ENCODE assay signal across 8 mouse cellular contexts in the genomic region with DNA sequence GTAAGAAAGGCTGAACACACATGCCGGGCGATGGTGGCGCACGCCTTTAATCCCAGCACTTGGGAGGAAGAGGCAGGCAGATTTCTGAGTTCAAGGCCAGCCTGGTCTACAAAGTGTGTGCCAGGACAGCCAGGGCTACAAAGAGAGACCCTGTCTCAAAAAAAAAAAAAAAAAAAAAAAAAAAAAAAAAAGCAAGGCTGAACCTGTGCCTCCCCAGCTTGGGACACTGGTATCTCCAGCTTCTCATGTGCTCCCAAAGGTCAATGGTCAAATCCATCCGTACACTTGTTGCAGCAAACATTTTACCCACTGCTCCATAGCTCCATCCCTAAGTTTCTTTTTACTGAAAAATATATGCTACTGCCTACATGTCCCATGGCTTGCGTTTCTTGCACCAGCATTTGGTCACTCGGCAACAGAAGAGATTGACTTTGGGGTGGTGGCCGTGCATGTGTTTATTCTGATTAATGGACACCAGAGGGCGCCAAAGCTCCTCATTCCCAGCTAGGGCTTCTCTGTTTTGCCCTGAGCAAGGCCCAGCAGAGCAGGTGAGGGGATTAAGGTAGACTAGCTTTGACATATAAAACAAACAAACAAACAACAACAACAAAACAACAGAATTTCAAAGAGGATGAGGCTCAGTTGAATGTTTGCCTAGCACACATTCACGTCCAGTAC. TPM values are rescaled to one million over a fixed set of nuclear protein-coding genes. Genes with fewer than 3 reads are reported as not detected.
DNase-seq lines count a peak whose midpoint lies in the region; ATAC-seq and TF ChIP-seq lines count a peak whose summit lies in the region.

No protein-coding gene starts in this region.

- peak; percentile 71; the same call in 1 of the 2 replicates for ATAC-seq in frontal cortex, adult (ENCODE audit: low TSS enrichment)
- peak; percentile 76 for ATAC-seq in megakaryocyte-erythroid progenitor cell, adult 5-6 weeks (replicated peaks; ENCODE audit: low FRiP score, low TSS enrichment, poor library complexity, severe bottlenecking)

- no peak overlapping the region for H3K4me3 ChIP-seq in left cerebral cortex, adult 2 months

- DNase-seq in left cerebral cortex, adult 2 months (ENCODE audit: extremely low spot score in 1 of 2, low spot score in 2 of 2): peak; percentile 52 to 64
- DNase-seq in left cerebral cortex, adult 8-10 months (ENCODE audit: low spot score in 2 of 2): no peak
- DNase-seq in cerebellum, adult 18-20 months: peak; percentile 72 to 84
- peak; percentile 92 for DNase-seq in induced T-regulatory cell, adult 2 months (ENCODE audit: low read depth)
- peak; percentile 77 to 79 for DNase-seq in left cerebral cortex, postnatal 25 days (ENCODE audit: low spot score in 2 of 2)
- DNase-seq in skeletal muscle tissue, adult 2 months (ENCODE audit: low read depth, low spot score): peak; percentile 71

- no peak overlapping the region for H3K27ac ChIP-seq in left cerebral cortex, adult 2 months

- intact Hi-C loops in left cerebral cortex, adult 2 months (cut with DNase I): loop anchor here (1.0 to 10.0 kb wide), 3 partner anchors 200 to 553 kb away; a partner anchor contains a TSS
- intact Hi-C loops in left cerebral cortex, postnatal 25 days (cut with DNase I): loop anchor here (2.0 kb wide), 2 partner anchors 203 to 269 kb away; no protein-coding TSS in a partner anchor

- TF ChIP-seq CTCF in left cerebral cortex, adult 2 months (IDR thresholded peaks at IDR 0.05): peak; percentile 85

RNA-seq across cellular contexts. Expression of a gene that starts 9.2 kb away (rescaled TPM):
- 10 to 100 TPM; 21.7 to 22.2 TPM for total RNA-seq in left cerebral cortex, adult 2 months (2021)
- total RNA-seq in left cerebral cortex, adult 8-10 months (2022): 10 to 100 TPM; 20.7 to 25.4 (median 22.7) TPM
- total RNA-seq in left cerebral cortex, postnatal 25 days (2021): 10 to 100 TPM; 18.1 to 19.4 TPM
- 3.6 and 5.6 TPM in 2 replicates for total RNA-seq in megakaryocyte-erythroid progenitor cell, adult 5-6 weeks (2014; fragmentation: Nextera tagmentation)
- total RNA-seq in megakaryocyte-erythroid progenitor cell, adult 5-6 weeks (2017): 3.1 and 4.9 TPM in 2 replicates

RNA-seq across cellular contexts. Expression of a gene that starts 9.3 kb away (rescaled TPM):
- total RNA-seq in left cerebral cortex, adult 2 months (2021): 10 to 100 TPM; 52.3 to 53.2 TPM
- total RNA-seq in left cerebral cortex, adult 8-10 months (2022): 10 to 100 TPM; 52.8 to 64.0 (median 54.5) TPM
- total RNA-seq in left cerebral cortex, postnatal 25 days (2021): 10 to 100 TPM; 45.5 to 48.2 TPM
- 27.2 and 30.2 TPM in 2 replicates for total RNA-seq in megakaryocyte-erythroid progenitor cell, adult 5-6 weeks (2014; fragmentation: Nextera tagmentation)
- 37.6 and 51.4 TPM in 2 replicates for total RNA-seq in megakaryocyte-erythroid progenitor cell, adult 5-6 weeks (2017)

RNA-seq across cellular contexts. Expression of a gene that starts 14.1 kb away (rescaled TPM):
- 100 to 1,000 TPM; 117 to 124 TPM for total RNA-seq in left cerebral cortex, adult 2 months (2021)
- total RNA-seq in left cerebral cortex, adult 8-10 months (2022): 100 to 1,000 TPM in 2 of 4 experiments, 10 to 100 TPM in 2; 96.5 to 103 (median 99.6) TPM
- total RNA-seq in left cerebral cortex, postnatal 25 days (2021): 100 to 1,000 TPM; 117 to 118 TPM
- total RNA-seq in megakaryocyte-erythroid progenitor cell, adult 5-6 weeks (2014; fragmentation: Nextera tagmentation): 96.0 and 106 TPM in 2 replicates
- total RNA-seq in megakaryocyte-erythroid progenitor cell, adult 5-6 weeks (2017): 55.3 and 82.3 TPM in 2 replicates

RNA-seq across cellular contexts. Expression of a gene that starts 55.2 kb away (rescaled TPM):
- total RNA-seq in left cerebral cortex, adult 2 months (2021): 10 to 100 TPM; 78.2 to 79.5 TPM
- total RNA-seq in left cerebral cortex, adult 8-10 months (2022): 10 to 100 TPM; 76.4 to 91.3 (median 83.1) TPM
- 10 to 100 TPM; 70.8 to 74.0 TPM for total RNA-seq in left cerebral cortex, postnatal 25 days (2021)
- total RNA-seq in megakaryocyte-erythroid progenitor cell, adult 5-6 weeks (2014; fragmentation: Nextera tagmentation): 95.2 and 131 TPM in 2 replicates
- 24.9 and 46.0 TPM in 2 replicates for total RNA-seq in megakaryocyte-erythroid progenitor cell, adult 5-6 weeks (2017)

Comparison
In these comparisons a context has a peak if more than half of its experiments do, and no peak if none do; other contexts are left out.
1. DNase-seq: peak in left cerebral cortex, adult 2 months (2 of 2), cerebellum, adult 18-20 months (2 of 2), induced T-regulatory cell, adult 2 months (single experiment), left cerebral cortex, postnatal 25 days (2 of 2) and skeletal muscle tissue, adult 2 months (single experiment); none in left cerebral cortex, adult 8-10 months (0 of 2).